Mouse (Mus musculus) testis, adult 2 months (tissue): ENCODE results near the gene Ripk1.

Source experiments
- CTCF ChIP-seq: fragments of 200-500 bp; IDR thresholded peaks from 2 replicates; pipeline ENCODE4 v1.5.1; 2012; ENCODE audit warnings: low read depth, mild to moderate bottlenecking, inconsistent platforms, low read length, moderate library complexity; ENCODE audit not compliant: control insufficient read depth, insufficient read depth, insufficient replicate concordance
- POLR2A ChIP-seq: fragments of 200-500 bp; IDR thresholded peaks from 2 replicates; pipeline ENCODE4 v1.6.1; 2012; ENCODE audit warnings: low read depth, mild to moderate bottlenecking, inconsistent platforms, low read length, moderate library complexity; ENCODE audit not compliant: control insufficient read depth

- TF ChIP-seq CTCF, result no peak
- TF ChIP-seq POLR2A, result no peak
Measured at GRCm38 (mm10) chr13:34032041-34032440, 29.9 kb downstream of the Ripk1 start.
